Mouse (Mus musculus) CH12F3 (cell line): ENCODE measurements around the gene Sprr2k.
"Not testable (repeated sequence)": the region's sequence is repeated elsewhere in the genome, so short reads cannot be mapped to it uniquely, and the experiment has no call there.

Experiments
- in situ Hi-C: fragments of 300-500 bp; cut with MboI; formaldehyde crosslinking; loops from 2 replicates; pipeline ENCODE4 v1.14.3; 2020; ENCODE audit warnings: low sequenced_read_pairs

The Sprr2k gene

GRCm38 (mm10) chr3:92432282-92432681 is at the start of gene Sprr2k:
Gene Sprr2k (plus strand): TSS chr3:92432582.
- in situ Hi-C loops: no loop called here

GRCm38 (mm10) chr3:92385385-92385784 is 47.0 kb upstream of the Sprr2k start, which contains the start of gene Sprr2h:
Gene Sprr2h (plus strand): TSS chr3:92385685.
- in situ Hi-C loops: no loop called here

GRCm38 (mm10) chr3:92394301-92394700 is 38.1 kb upstream of the Sprr2k start:
- in situ Hi-C loops: no loop called here

- in situ Hi-C loops: no loop called here
Measured at GRCm38 (mm10) chr3:92407691-92408090, 24.7 kb upstream of the Sprr2k start, which contains the start of gene Sprr2i. Gene Sprr2i (plus strand): TSS chr3:92407991.

GRCm38 (mm10) chr3:92417782-92418181 is 14.6 kb upstream of the Sprr2k start, which contains the start of gene Sprr2j-ps:
Gene Sprr2j-ps (plus strand): TSS chr3:92418082.
- in situ Hi-C loops: no loop called here

- in situ Hi-C loops: no loop called here
Measured at GRCm38 (mm10) chr3:92429323-92429722, 3.1 kb upstream of the Sprr2k start, which contains the start of gene Gm9774. Gene Gm9774 (minus strand): TSS chr3:92429423.

- in situ Hi-C loops: no loop called here
Measured at GRCm38 (mm10) chr3:92438689-92439088, 6.3 kb downstream of the Sprr2k start, which contains the start of gene Sprr1b. Gene Sprr1b (minus strand): TSS chr3:92438789.

GRCm38 (mm10) chr3:92440177-92440576 is 7.8 kb downstream of the Sprr2k start:
- in situ Hi-C loops: no loop called here

GRCm38 (mm10) chr3:92455151-92455550 is 22.8 kb downstream of the Sprr2k start:
- in situ Hi-C loops: no loop called here

GRCm38 (mm10) chr3:92458620-92459019 is 26.2 kb downstream of the Sprr2k start, which contains the start of gene Sprr3:
Gene Sprr3 (minus strand): TSS chr3:92458720.
- in situ Hi-C loops: no loop called here

GRCm38 (mm10) chr3:92466576-92466975 is 34.2 kb downstream of the Sprr2k start:
- in situ Hi-C loops: no loop called here

GRCm38 (mm10) chr3:92467424-92467823 is 35.0 kb downstream of the Sprr2k start:
- in situ Hi-C loops: no loop called here

- in situ Hi-C loops: no loop called here
Measured at GRCm38 (mm10) chr3:92470111-92470510, 37.7 kb downstream of the Sprr2k start.

- in situ Hi-C loops: not testable (repeated sequence)
Measured at GRCm38 (mm10) chr3:92481249-92481648, 48.9 kb downstream of the Sprr2k start.
